Mouse (Mus musculus) embryonic facial prominence, embryonic 13.5 days (tissue): ENCODE data around the gene Jpt1. TPM values are rescaled to one million over a fixed set of nuclear protein-coding genes. Genes with fewer than 3 reads are reported as not detected.
"Not testable (repeated sequence)": the region's sequence is repeated elsewhere in the genome, so short reads cannot be mapped to it uniquely, and the experiment has no call there.

Source experiments
- ATAC-seq: fragments of 200-750 bp; cut with Nextera tagmentation; 2 replicates; pipeline ENCODE4 v1.8.0; 2017; ENCODE audit warnings: low read depth; ENCODE audit not compliant: insufficient number of reproducible peaks, insufficient read depth, low FRiP score, low TSS enrichment
- H3K27ac ChIP-seq: fragments of 300-500 bp; sonication (generic); 2 replicates; pipeline ENCODE4 v1.5.1; 2015; ENCODE audit warnings: moderate library complexity, mild to moderate bottlenecking, inconsistent platforms
- H3K27me3 ChIP-seq: fragments of 300-500 bp; sonication (generic); 2 replicates; pipeline ENCODE4 v1.6.1; 2015; ENCODE audit warnings: mild to moderate bottlenecking, inconsistent platforms
- H3K36me3 ChIP-seq: fragments of 300-500 bp; sonication (generic); 2 replicates; pipeline ENCODE4 v1.6.1; 2015; ENCODE audit warnings: mild to moderate bottlenecking, inconsistent platforms
- H3K4me1 ChIP-seq: fragments of 300-500 bp; sonication (generic); 2 replicates; pipeline ENCODE4 v1.6.1; 2015; ENCODE audit warnings: inconsistent platforms
- H3K4me2 ChIP-seq: fragments of 300-500 bp; sonication (generic); 2 replicates; pipeline ENCODE4 v1.6.1; 2015; ENCODE audit warnings: moderate library complexity, mild to moderate bottlenecking, inconsistent platforms
- H3K4me3 ChIP-seq: fragments of 300-500 bp; sonication (generic); 2 replicates; pipeline ENCODE4 v1.5.1; 2015; ENCODE audit warnings: mild to moderate bottlenecking, inconsistent platforms
- H3K9ac ChIP-seq: fragments of 300-500 bp; sonication (generic); 2 replicates; pipeline ENCODE4 v1.6.1; 2015; ENCODE audit warnings: mild to moderate bottlenecking, inconsistent platforms
- H3K9me3 ChIP-seq: fragments of 300-500 bp; sonication (generic); 2 replicates; pipeline ENCODE4 v1.6.1; 2016; ENCODE audit warnings: inconsistent platforms
- WGBS: fragments of 180-500 bp; shearing (Covaris S2); methylation state at CpG from one replicate; pipeline ENCODE4 v1.1.7; 2015; ENCODE audit warnings: mixed read lengths; 5-methylcytosine and 5-hydroxymethylcytosine counted together
- polyA plus RNA-seq: library from polyadenylated mRNA; unstranded; fragments of >200 nt; fragmentation: Nextera tagmentation; extraction: Ambion mirVana; gene quantifications from 2 replicates; pipeline ENCODE4 v1.2.1, GENCODE M21; 2015

The Jpt1 gene
- polyA plus RNA-seq, 1 experiment from 2014 or later, result 566 TPM

DNA sequence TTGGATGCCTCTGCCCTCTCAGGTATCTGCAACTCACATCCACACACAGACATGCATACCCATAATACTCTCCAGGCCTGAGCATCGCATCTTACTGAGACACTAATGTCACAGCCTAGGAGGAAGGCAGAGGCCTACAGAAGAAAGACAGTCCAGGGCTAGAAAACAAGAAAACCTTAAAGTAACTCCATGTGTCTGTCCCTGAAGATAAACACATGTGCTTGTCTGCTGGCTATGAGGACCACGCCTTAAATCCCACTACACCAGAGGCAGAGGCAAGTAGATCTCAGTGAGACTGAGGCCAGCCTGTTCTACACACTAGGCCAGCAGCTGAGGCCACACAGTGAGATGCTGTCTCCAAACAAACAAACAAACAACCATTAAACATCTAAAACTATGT lies 3.1 kb downstream of the Jpt1 start:
- Histone ChIP-seq H3K4me1 (peaks cover 48% of the 10 kb centered on the region), H3K27ac (no peak overlapping the region), H3K27me3 (no peaks in the 10 kb centered on the region), H3K4me3 (peak overlapping the region; percentile 95), H3K9me3 (no peaks in the 10 kb centered on the region), H3K36me3 (0 out of 2 replicates have a peak, but pooled peaks cover 2% of the 10 kb centered on the region), H3K9ac (peak overlapping the region; percentile 22; the same call in 1 of the 2 replicates), H3K4me2 (peak overlapping the region; percentile 94)
- ATAC-seq, result no peak
- WGBS, result 36% methylated on average over 2 of the region's 2 CpGs

- Histone ChIP-seq H3K4me1 (peaks cover 50% of the 10 kb centered on the region), H3K9me3 (no peaks in the 10 kb centered on the region), H3K27ac (peak overlapping the region; percentile 4; the same call in 1 of the 2 replicates), H3K4me2 (peak overlapping the region; percentile 94), H3K27me3 (no peaks in the 10 kb centered on the region), H3K36me3 (0 out of 2 replicates have a peak, but pooled peaks cover 2% of the 10 kb centered on the region), H3K4me3 (peak overlapping the region; percentile 5), H3K9ac (0 out of 2 replicates have a peak overlapping the region, but pooled peaks have one; percentile 27)
- ATAC-seq, result no peak
- 45% methylated on average over 5 of the region's 5 CpGs for WGBS
These were observed 3.7 kb downstream of the Jpt1 start for GRCm38 (mm10) chr11:115510507-115510888.

- Histone ChIP-seq H3K36me3 (0 out of 2 replicates have a peak, but pooled peaks cover 2% of the 10 kb centered on the region), H3K9me3 (no peaks in the 10 kb centered on the region), H3K4me2 (peak overlapping the region; percentile 94), H3K4me3 (peak overlapping the region; percentile 5), H3K27ac (peak overlapping the region; percentile 4; the same call in 1 of the 2 replicates), H3K9ac (peak overlapping the region; percentile 52), H3K4me1 (peaks cover 50% of the 10 kb centered on the region), H3K27me3 (no peaks in the 10 kb centered on the region)
- ATAC-seq, result no peak
- 46% methylated on average over 6 of the region's 6 CpGs for WGBS
These were observed 4.2 kb downstream of the Jpt1 start for GRCm38 (mm10) chr11:115509773-115510506.

GRCm38 (mm10) chr11:115508061-115508460 lies 6.1 kb downstream of the Jpt1 start:
- ATAC-seq, result no peak
- Histone ChIP-seq H3K4me3 (no peak overlapping the region), H3K4me2 (no peak overlapping the region), H3K9ac (no peak overlapping the region), H3K27me3 (no peaks in the 10 kb centered on the region), H3K27ac (no peak overlapping the region), H3K4me1 (peaks cover 47% of the 10 kb centered on the region), H3K9me3 (no peaks in the 10 kb centered on the region), H3K36me3 (peaks cover 14% of the 10 kb centered on the region)
- 88% methylated on average over 2 of the region's 2 CpGs for WGBS

GRCm38 (mm10) chr11:115506586-115506985 lies 7.6 kb downstream of the Jpt1 start:
- 82% methylated on average over 3 of the region's 3 CpGs for WGBS
- H3K36me3 ChIP-seq, result peaks cover 27% of the 10 kb centered on the region
- no peak overlapping the region for H3K9ac ChIP-seq
- H3K27me3 ChIP-seq, result no peaks in the 10 kb centered on the region
- no peak overlapping the region for H3K4me2 ChIP-seq
- H3K4me3 ChIP-seq, result no peak overlapping the region
- no peak for ATAC-seq
- H3K9me3 ChIP-seq, result no peaks in the 10 kb centered on the region
- H3K4me1 ChIP-seq, result peaks cover 32% of the 10 kb centered on the region
- H3K27ac ChIP-seq, result no peak overlapping the region

- Histone ChIP-seq H3K27ac (no peak overlapping the region), H3K36me3 (peaks cover 64% of the 10 kb centered on the region), H3K27me3 (no peaks in the 10 kb centered on the region), H3K9me3 (no peaks in the 10 kb centered on the region), H3K4me2 (no peak overlapping the region), H3K9ac (no peak overlapping the region), H3K4me1 (peaks cover 8% of the 10 kb centered on the region; the same call in 1 of the 2 replicates), H3K4me3 (no peak overlapping the region)
- WGBS, result 93% methylated on average over 6 of the region's 6 CpGs
- ATAC-seq, result no peak
These were observed 11.6 kb downstream of the Jpt1 start for GRCm38 (mm10) chr11:115502636-115503035.

DNA sequence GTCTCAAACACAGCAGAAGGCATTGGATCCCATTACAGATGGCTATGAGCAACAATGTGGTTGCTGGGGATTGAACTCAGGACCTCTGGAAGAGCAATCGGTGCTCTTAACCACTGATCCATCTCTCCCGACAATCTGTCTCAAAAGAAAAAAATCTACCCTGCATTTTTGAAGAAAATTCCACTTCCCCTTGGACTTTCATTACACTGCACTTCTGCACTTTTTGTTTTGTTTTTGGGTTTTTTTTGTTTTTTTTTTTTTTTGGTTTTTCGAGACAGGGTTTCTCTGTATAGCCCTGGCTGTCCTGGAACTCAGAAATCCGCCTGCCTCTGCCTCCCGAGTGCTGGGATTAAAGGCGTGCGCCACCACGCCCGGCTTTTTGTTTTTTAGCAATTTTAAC lies 17.6 kb downstream of the Jpt1 start:
- ATAC-seq, H3K27ac ChIP-seq, H3K4me3 ChIP-seq, H3K9me3 ChIP-seq, H3K9ac ChIP-seq, H3K4me2 ChIP-seq, H3K27me3 ChIP-seq, H3K4me1 ChIP-seq: not testable (repeated sequence)
- WGBS, result 90% methylated on average over 9 of the region's 9 CpGs
- H3K36me3 ChIP-seq, result peaks cover 46% of the 10 kb centered on the region

- WGBS, result 41% methylated on average over 6 of the region's 6 CpGs
- no peaks in the 10 kb centered on the region for H3K27me3 ChIP-seq
- ATAC-seq, result no peak
- H3K4me3 ChIP-seq, result peak overlapping the region; percentile 71
- H3K9me3 ChIP-seq, result no peaks in the 10 kb centered on the region
- H3K27ac ChIP-seq, result no peak overlapping the region
- peaks cover 15% of the 10 kb centered on the region for H3K4me1 ChIP-seq
- peak overlapping the region; percentile 81 for H3K9ac ChIP-seq
- H3K4me2 ChIP-seq, result peak overlapping the region; percentile 73
- peaks cover 25% of the 10 kb centered on the region for H3K36me3 ChIP-seq
These were observed 21.8 kb downstream of the Jpt1 start for GRCm38 (mm10) chr11:115492387-115492786.

- H3K9me3 ChIP-seq, result no peaks in the 10 kb centered on the region
- peaks cover 19% of the 10 kb centered on the region for H3K36me3 ChIP-seq
- peak within 1 kb of the TSS; percentile 88 for H3K27ac ChIP-seq
- peak; percentile 78 for ATAC-seq
- no peaks in the 10 kb centered on the region for H3K27me3 ChIP-seq
- H3K4me3 ChIP-seq, result peak within 1 kb of the TSS; percentile 71
- peaks cover 15% of the 10 kb centered on the region for H3K4me1 ChIP-seq
- H3K4me2 ChIP-seq, result peak within 1 kb of the TSS; percentile 73
- peak within 1 kb of the TSS; percentile 81 for H3K9ac ChIP-seq
- WGBS, result 1% methylated on average over 43 of the region's 43 CpGs
These were observed 22.7 kb downstream of the Jpt1 start, which contains the start of gene Nt5c for GRCm38 (mm10) chr11:115491356-115492083. Nt5c (minus strand) TSS chr11:115491862.

DNA sequence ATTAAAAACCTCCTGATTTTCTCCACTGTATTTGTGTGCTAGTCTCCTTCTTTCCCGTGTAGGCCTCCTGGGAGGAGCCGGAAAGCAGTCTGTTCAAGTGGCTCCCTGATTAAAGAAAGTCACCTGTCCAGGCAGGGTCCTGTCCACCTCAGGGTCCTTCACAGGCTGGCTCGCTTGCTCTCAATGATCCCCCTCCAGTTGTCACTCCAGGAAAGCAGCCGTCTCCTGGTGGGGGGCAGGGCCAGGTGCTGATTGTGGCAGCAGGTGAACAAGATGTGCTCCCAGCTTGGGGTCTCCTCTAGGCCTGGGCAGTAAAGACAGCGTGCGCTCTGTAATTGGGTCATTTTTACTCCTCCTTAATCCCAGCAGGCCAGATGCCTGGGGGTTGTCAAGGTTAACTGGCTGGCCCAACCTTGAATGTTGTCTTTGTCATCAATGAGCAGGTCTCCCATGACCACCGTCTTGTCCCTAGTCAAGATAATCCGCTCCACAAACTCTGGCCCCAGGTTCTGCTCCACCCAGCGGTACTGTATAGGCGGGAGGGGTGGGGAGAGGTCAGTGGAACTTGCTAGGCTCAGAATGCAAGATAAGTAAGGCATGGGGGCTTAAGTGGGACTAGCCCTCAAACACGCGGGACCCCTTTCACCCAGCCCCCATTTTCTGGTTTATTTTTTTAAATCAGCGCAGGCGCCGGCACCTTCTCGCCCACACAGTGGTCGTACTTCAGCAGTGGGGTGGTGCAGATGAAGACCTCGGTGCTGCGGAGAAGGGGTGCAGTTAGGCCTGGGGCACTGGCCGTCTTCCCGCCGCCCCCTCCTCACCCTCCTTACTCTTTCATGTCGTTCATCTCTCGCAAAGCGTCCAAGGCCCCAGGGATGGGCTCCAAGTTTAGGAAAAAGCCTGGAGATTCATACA lies 23.5 kb downstream of the Jpt1 start:
- Histone ChIP-seq H3K4me2 (peak overlapping the region; percentile 73), H3K4me1 (peaks cover 15% of the 10 kb centered on the region), H3K9ac (peak overlapping the region; percentile 81), H3K27me3 (no peaks in the 10 kb centered on the region), H3K9me3 (no peaks in the 10 kb centered on the region), H3K4me3 (peak overlapping the region; percentile 71), H3K36me3 (peaks cover 19% of the 10 kb centered on the region), H3K27ac (peak overlapping the region; percentile 88)
- ATAC-seq, result no peak
- WGBS, result 22% methylated on average over 25 of the region's 25 CpGs

DNA sequence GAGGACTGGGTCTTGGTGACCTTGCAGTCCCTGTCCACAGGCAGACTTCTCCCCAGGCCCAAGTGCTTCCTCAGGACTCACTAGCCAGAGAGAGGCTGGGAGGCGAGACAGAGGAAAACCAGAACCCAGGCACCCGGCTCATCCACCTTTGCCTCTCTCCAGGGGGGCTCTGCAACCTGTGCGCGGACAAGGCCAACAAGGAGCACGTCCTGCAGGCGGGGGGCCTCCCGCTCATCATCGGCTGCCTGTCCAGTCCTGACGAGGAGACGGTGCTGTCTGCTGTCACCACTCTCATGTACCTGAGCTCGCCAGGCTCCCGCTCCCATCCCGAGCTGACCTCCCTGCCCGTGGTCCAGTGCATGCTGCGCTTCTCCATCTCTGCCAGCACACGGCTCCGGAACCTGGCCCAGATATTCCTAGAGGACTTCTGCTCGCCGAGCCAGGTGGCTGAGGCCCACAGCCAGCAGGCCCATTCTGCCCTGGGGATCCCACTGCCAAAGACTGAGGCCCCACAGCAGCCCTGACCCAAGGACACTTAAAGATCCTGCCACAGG lies 25.6 kb downstream of the Jpt1 start:
- Histone ChIP-seq H3K4me1 (peaks cover 21% of the 10 kb centered on the region), H3K4me3 (no peak overlapping the region), H3K4me2 (no peak overlapping the region), H3K9ac (0 out of 2 replicates have a peak overlapping the region, but pooled peaks have one; percentile 12), H3K27ac (no peak overlapping the region), H3K36me3 (peaks cover 19% of the 10 kb centered on the region), H3K27me3 (no peaks in the 10 kb centered on the region), H3K9me3 (no peaks in the 10 kb centered on the region)
- 83% methylated on average over 19 of the region's 19 CpGs for WGBS
- no peak for ATAC-seq
